Mouse (Mus musculus): ENCODE data around the gene Ift122. TPM values are rescaled to one million over a fixed set of nuclear protein-coding genes. Genes with fewer than 3 reads are reported as not detected.

Gene Ift122
- total and polyA plus RNA-seq, 3 experiments = 7.9 to 14.1 (median 8.6) TPM

DNA sequence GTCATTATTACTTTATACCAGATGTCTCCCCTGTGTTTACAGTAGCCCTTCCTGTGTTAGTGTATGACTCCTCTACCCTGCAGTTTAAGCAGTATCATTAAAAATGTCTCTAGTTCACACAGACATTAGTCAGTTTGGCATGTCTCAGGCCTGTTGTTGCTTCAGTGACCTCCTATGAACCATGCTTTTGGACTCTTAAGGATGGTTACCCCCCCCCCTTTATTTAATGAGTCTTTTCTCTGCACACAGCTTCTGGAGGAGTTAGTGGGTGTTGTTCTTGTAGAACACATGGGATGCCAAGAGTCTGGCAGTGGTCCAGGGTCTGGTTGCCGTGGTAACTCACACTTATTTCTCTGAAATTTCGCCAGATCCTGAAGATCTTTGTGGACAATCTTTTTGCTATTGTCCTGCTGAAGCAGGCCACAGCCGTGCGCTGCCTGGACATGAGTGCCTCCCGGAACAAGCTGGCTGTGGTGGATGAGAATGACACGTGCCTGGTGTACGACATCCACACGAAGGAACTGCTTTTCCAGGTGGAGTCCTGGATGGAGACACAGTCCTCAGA is 38.3 kb downstream of the Ift122 start:
- H3K79me2 ChIP-seq (replicated peaks; ENCODE audit: control insufficient read depth, extremely low read depth, insufficient read depth, poor library complexity, severe bottlenecking) = no peaks in the 10 kb centered on the region
- H3K27me3 ChIP-seq (replicated peaks) = no peaks in the 10 kb centered on the region
- peaks cover 3% of the 10 kb centered on the region for H3K9me3 ChIP-seq (replicated peaks; ENCODE audit: low read length)
- H3K4me3 ChIP-seq (replicated peaks in 1 of 3; ENCODE audit: low read depth in 2 of 3, low read length in 2 of 3, poor library complexity in 1 of 3) = no peak overlapping the region
- in situ Hi-C loops (cut with MboI; ENCODE audit: low pct_ligation_motif_present, low pct_unique_long_range_greater_than_20kb, low sequenced_read_pairs) = no loop called here
- no peak overlapping the region for H3K4me2 ChIP-seq (ENCODE audit: insufficient read depth, low read depth, poor library complexity, severe bottlenecking)
- peaks cover 7 to 13% of the 10 kb centered on the region in 2 experiments for H3K4me1 ChIP-seq (ENCODE audit: control insufficient read depth in 1 of 2, insufficient read depth in 2 of 2)
- DNase-seq (ENCODE audit: extremely low read depth) = no peak
- no peak overlapping the region for H3K9ac ChIP-seq (ENCODE audit: insufficient read depth, low read depth)
- dilution Hi-C loops (cut with MboI; ENCODE audit: extremely low pct_ligation_motif_present, extremely low pct_unique_long_range_greater_than_20kb, low sequenced_read_pairs) = no loop called here
- peaks cover 26 to 57% of the 10 kb centered on the region in 2 experiments for H3K36me3 ChIP-seq (replicated peaks in 1 of 2; ENCODE audit: control insufficient read depth in 1 of 2, insufficient read depth in 1 of 2, low read length in 1 of 2)
- TF ChIP-seq SMC3 (IDR thresholded peaks at IDR 0.05; ENCODE audit: low read depth, low read length) = no peak
- no peak for TF ChIP-seq USF2 (conservative IDR thresholded peaks at IDR 0.05; ENCODE audit: low read depth, low read length)
- no peak for TF ChIP-seq POLR2AphosphoS2 (IDR thresholded peaks at IDR 0.05; ENCODE audit: low read depth, low read length)
- TF ChIP-seq MAZ (IDR thresholded peaks at IDR 0.05; ENCODE audit: low read depth, low read length) = no peak
- no peak for TF ChIP-seq GABPA (IDR thresholded peaks at IDR 0.05; ENCODE audit: insufficient replicate concordance, low read depth, low read length)
- no peak for TF ChIP-seq CTCF (conservative IDR thresholded peaks at IDR 0.05 in 1 of 2, IDR thresholded peaks at IDR 0.05 in 1 of 2; ENCODE audit: low read depth in 2 of 2, low read length in 2 of 2)
- no peak for TF ChIP-seq BHLHE40 (IDR thresholded peaks at IDR 0.05; ENCODE audit: low read depth, low read length)
- TF ChIP-seq TBP (conservative IDR thresholded peaks at IDR 0.05; ENCODE audit: low read depth, low read length) = no peak
- no peak for TF ChIP-seq ZKSCAN1 (IDR thresholded peaks at IDR 0.05; ENCODE audit: borderline replicate concordance, low read depth, low read length)
- no peak for TF ChIP-seq TCF12 (IDR thresholded peaks at IDR 0.05; ENCODE audit: low read depth, low read length)
- TF ChIP-seq ETS1 (conservative IDR thresholded peaks at IDR 0.05; ENCODE audit: low read depth, low read length) = no peak
- no peak for TF ChIP-seq MXI1 (IDR thresholded peaks at IDR 0.05; ENCODE audit: low read depth, low read length)
- no peak for TF ChIP-seq ZMIZ1 (IDR thresholded peaks at IDR 0.05; ENCODE audit: low read depth, low read length)
- TF ChIP-seq USF1 (IDR thresholded peaks at IDR 0.05; ENCODE audit: low read depth, low read length) = no peak
- TF ChIP-seq MEF2A (IDR thresholded peaks at IDR 0.05; ENCODE audit: borderline replicate concordance, low read depth, low read length) = no peak
- no peak for TF ChIP-seq CHD1 (IDR thresholded peaks at IDR 0.05; ENCODE audit: low read depth, low read length)
- TF ChIP-seq IRF4 (IDR thresholded peaks at IDR 0.05; ENCODE audit: low read depth, low read length) = no peak
- TF ChIP-seq JUND (conservative IDR thresholded peaks at IDR 0.05; ENCODE audit: low read depth, low read length) = no peak
- no peak for TF ChIP-seq NELFE (IDR thresholded peaks at IDR 0.05; ENCODE audit: low read depth, low read length)
- TF ChIP-seq CHD2 (IDR thresholded peaks at IDR 0.05; ENCODE audit: low read length) = no peak
- H3K27ac ChIP-seq (ENCODE audit: insufficient read depth, low read depth) = no peak overlapping the region

DNA sequence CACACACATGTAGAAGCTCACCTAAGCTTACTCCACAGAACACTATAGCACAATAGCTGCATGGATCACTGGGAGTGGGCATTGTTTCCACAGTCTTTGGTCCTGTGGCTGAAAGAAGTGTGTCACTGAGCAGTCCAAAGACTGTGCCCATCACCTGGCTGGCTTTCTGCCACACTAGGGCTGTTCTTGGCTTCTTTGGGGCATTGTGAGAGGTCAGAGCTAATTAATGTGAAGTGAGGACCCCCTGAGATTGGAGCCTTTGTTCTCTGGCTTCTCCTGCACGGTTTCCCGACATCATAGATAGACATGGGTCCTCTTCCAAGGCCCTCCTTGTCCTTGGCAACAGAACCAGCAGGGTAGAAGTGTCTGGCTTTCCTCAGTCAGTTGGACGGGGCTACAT is 39.1 kb downstream of the Ift122 start:
- in situ Hi-C loops (cut with MboI; ENCODE audit: low pct_ligation_motif_present, low pct_unique_long_range_greater_than_20kb, low sequenced_read_pairs) (no loop called here), dilution Hi-C loops (cut with MboI; ENCODE audit: extremely low pct_ligation_motif_present, extremely low pct_unique_long_range_greater_than_20kb, low sequenced_read_pairs) (no loop called here)
- DNase-seq (ENCODE audit: extremely low read depth) = no peak
- H3K4me1 ChIP-seq (ENCODE audit: control insufficient read depth in 1 of 2, insufficient read depth in 2 of 2) = peaks cover 6 to 13% of the 10 kb centered on the region in 2 experiments
- no peak overlapping the region for H3K4me2 ChIP-seq (ENCODE audit: insufficient read depth, low read depth, poor library complexity, severe bottlenecking)
- H3K9ac ChIP-seq (ENCODE audit: insufficient read depth, low read depth) = no peak overlapping the region
- no peak for TF ChIP-seq CTCF (conservative IDR thresholded peaks at IDR 0.05 in 1 of 2, IDR thresholded peaks at IDR 0.05 in 1 of 2; ENCODE audit: low read depth in 2 of 2, low read length in 2 of 2)
- no peak for TF ChIP-seq SMC3 (IDR thresholded peaks at IDR 0.05; ENCODE audit: low read depth, low read length)
- no peak for TF ChIP-seq E2F4 (IDR thresholded peaks at IDR 0.05; ENCODE audit: insufficient replicate concordance, low read depth, low read length)
- TF ChIP-seq POLR2AphosphoS2 (IDR thresholded peaks at IDR 0.05; ENCODE audit: low read depth, low read length) = no peak
- TF ChIP-seq ELF1 (IDR thresholded peaks at IDR 0.05; ENCODE audit: low read depth, low read length) = no peak
- TF ChIP-seq USF2 (conservative IDR thresholded peaks at IDR 0.05; ENCODE audit: low read depth, low read length) = no peak
- no peak for TF ChIP-seq ZMIZ1 (IDR thresholded peaks at IDR 0.05; ENCODE audit: low read depth, low read length)
- TF ChIP-seq MEF2A (IDR thresholded peaks at IDR 0.05; ENCODE audit: borderline replicate concordance, low read depth, low read length) = no peak
- no peak for TF ChIP-seq NRF1 (IDR thresholded peaks at IDR 0.05; ENCODE audit: low read depth, low read length)
- no peak for TF ChIP-seq MAX (IDR thresholded peaks at IDR 0.05; ENCODE audit: low read length)
- no peak for TF ChIP-seq CHD2 (IDR thresholded peaks at IDR 0.05; ENCODE audit: low read length)
- TF ChIP-seq GABPA (IDR thresholded peaks at IDR 0.05; ENCODE audit: insufficient replicate concordance, low read depth, low read length) = no peak
- no peak for TF ChIP-seq IRF4 (IDR thresholded peaks at IDR 0.05; ENCODE audit: low read depth, low read length)
- TF ChIP-seq MAFK (IDR thresholded peaks at IDR 0.05; ENCODE audit: insufficient replicate concordance, low read length) = no peak
- peaks cover 3% of the 10 kb centered on the region for H3K9me3 ChIP-seq (replicated peaks; ENCODE audit: low read length)
- H3K36me3 ChIP-seq (replicated peaks in 1 of 2; ENCODE audit: control insufficient read depth in 1 of 2, insufficient read depth in 1 of 2, low read length in 1 of 2) = peaks cover 26 to 57% of the 10 kb centered on the region in 2 experiments
- H3K4me3 ChIP-seq (replicated peaks in 1 of 3; ENCODE audit: low read depth in 2 of 3, low read length in 2 of 3, poor library complexity in 1 of 3) = no peak overlapping the region
- H3K27ac ChIP-seq (ENCODE audit: insufficient read depth, low read depth) = no peak overlapping the region
- H3K79me2 ChIP-seq (replicated peaks; ENCODE audit: control insufficient read depth, extremely low read depth, insufficient read depth, poor library complexity, severe bottlenecking) = no peaks in the 10 kb centered on the region
- H3K27me3 ChIP-seq (replicated peaks) = no peaks in the 10 kb centered on the region
